Mouse (Mus musculus): ENCODE measurements around the gene Ugt1a10. TPM values are rescaled to one million over a fixed set of nuclear protein-coding genes. Genes with fewer than 3 reads are reported as not detected.
"Not testable (repeated sequence)": the region's sequence is repeated elsewhere in the genome, so short reads cannot be mapped to it uniquely, and the experiment has no call there.

The Ugt1a10 gene
- polyA plus RNA-seq, 2 experiments, result not detected

GRCm38 (mm10) chr1:88081670-88082069 lies 26.5 kb downstream of the Ugt1a10 start:
- Histone ChIP-seq H3K9ac (replicated peaks) (no peak overlapping the region), H3K27me3 (ENCODE audit: control insufficient read depth, insufficient read depth, low read length) (no peaks in the 10 kb centered on the region), H3K9me3 (ENCODE audit: control insufficient read depth, low read length) (no peaks in the 10 kb centered on the region), H3K4me3 (ENCODE audit: insufficient read depth in 1 of 2, low read depth in 2 of 2, low read length in 2 of 2) (no peak overlapping the region), H3K27ac (no peak overlapping the region), H3K4me1 (replicated peaks; ENCODE audit: control insufficient read depth in 2 of 2, insufficient read depth in 2 of 2, low read length in 1 of 2) (no peaks in the 10 kb centered on the region), H3K36me3 (replicated peaks; ENCODE audit: control insufficient read depth, insufficient read depth, low read depth) (no peaks in the 10 kb centered on the region), H3K4me2 (ENCODE audit: low read depth) (no peak overlapping the region)
- WGBS (ENCODE audit: insufficient replicate concordance), result 39% methylated on average over 1 of the region's 1 CpGs
- TF ChIP-seq CTCF (IDR thresholded peaks at IDR 0.05; ENCODE audit: low read depth) (no peak), EP300 (IDR thresholded peaks at IDR 0.05; ENCODE audit: low read depth) (no peak)
- no peak for ATAC-seq (ENCODE audit: insufficient read depth)
- no peak for DNase-seq (ENCODE audit: low read depth in 3 of 3, low spot score in 3 of 3)

GRCm38 (mm10) chr1:88086125-88086524 lies 30.9 kb downstream of the Ugt1a10 start:
- no peak overlapping the region for H3K27ac ChIP-seq
- H3K9ac ChIP-seq (replicated peaks), result no peak overlapping the region
- no peak for DNase-seq (ENCODE audit: low read depth in 3 of 3, low spot score in 3 of 3)
- no peak for ATAC-seq (ENCODE audit: insufficient read depth)
- H3K27me3 ChIP-seq (ENCODE audit: control insufficient read depth, insufficient read depth, low read length), result no peaks in the 10 kb centered on the region
- no peaks in the 10 kb centered on the region for H3K9me3 ChIP-seq (ENCODE audit: control insufficient read depth, low read length)
- no peaks in the 10 kb centered on the region for H3K36me3 ChIP-seq (replicated peaks; ENCODE audit: control insufficient read depth, insufficient read depth, low read depth)
- TF ChIP-seq EP300 (IDR thresholded peaks at IDR 0.05; ENCODE audit: low read depth), result no peak
- no peak for TF ChIP-seq CTCF (IDR thresholded peaks at IDR 0.05; ENCODE audit: low read depth)
- 36% methylated on average over 1 of the region's 1 CpGs for WGBS (ENCODE audit: insufficient replicate concordance)
- no peak overlapping the region for H3K4me3 ChIP-seq (ENCODE audit: insufficient read depth in 1 of 2, low read depth in 2 of 2, low read length in 2 of 2)
- H3K4me1 ChIP-seq (replicated peaks; ENCODE audit: control insufficient read depth in 2 of 2, insufficient read depth in 2 of 2, low read length in 1 of 2), result no peaks in the 10 kb centered on the region
- no peak overlapping the region for H3K4me2 ChIP-seq (ENCODE audit: low read depth)

GRCm38 (mm10) chr1:88087513-88087912 lies 32.3 kb downstream of the Ugt1a10 start, which contains the start of gene Ugt1a8:
TSS of gene Ugt1a8 (plus strand) at chr1:88087813.
- Histone ChIP-seq H3K4me2 (ENCODE audit: low read depth) (no peak within 1 kb of the TSS), H3K9ac (replicated peaks) (no peak within 1 kb of the TSS), H3K36me3 (replicated peaks; ENCODE audit: control insufficient read depth, insufficient read depth, low read depth) (no peaks in the 10 kb centered on the region), H3K27me3 (ENCODE audit: control insufficient read depth, insufficient read depth, low read length) (no peaks in the 10 kb centered on the region), H3K4me1 (replicated peaks; ENCODE audit: control insufficient read depth in 2 of 2, insufficient read depth in 2 of 2, low read length in 1 of 2) (no peaks in the 10 kb centered on the region), H3K4me3 (ENCODE audit: insufficient read depth in 1 of 2, low read depth in 2 of 2, low read length in 2 of 2) (no peak within 1 kb of the TSS), H3K27ac (no peak within 1 kb of the TSS), H3K9me3 (ENCODE audit: control insufficient read depth, low read length) (no peaks in the 10 kb centered on the region)
- WGBS (ENCODE audit: insufficient replicate concordance), result 49% methylated on average over 3 of the region's 3 CpGs
- no peak for TF ChIP-seq EP300 (IDR thresholded peaks at IDR 0.05; ENCODE audit: low read depth)
- TF ChIP-seq CTCF (IDR thresholded peaks at IDR 0.05; ENCODE audit: low read depth), result no peak
- DNase-seq (ENCODE audit: low read depth in 3 of 3, low spot score in 3 of 3), result no peak
- no peak for ATAC-seq (ENCODE audit: insufficient read depth)

GRCm38 (mm10) chr1:88092341-88092740 lies 37.2 kb downstream of the Ugt1a10 start:
- Histone ChIP-seq H3K4me2 (ENCODE audit: low read depth) (no peak overlapping the region), H3K4me1 (replicated peaks; ENCODE audit: control insufficient read depth in 2 of 2, insufficient read depth in 2 of 2, low read length in 1 of 2) (no peaks in the 10 kb centered on the region), H3K36me3 (replicated peaks; ENCODE audit: control insufficient read depth, insufficient read depth, low read depth) (no peaks in the 10 kb centered on the region), H3K9me3 (ENCODE audit: control insufficient read depth, low read length) (no peaks in the 10 kb centered on the region), H3K27ac (no peak overlapping the region), H3K9ac (replicated peaks) (no peak overlapping the region), H3K27me3 (ENCODE audit: control insufficient read depth, insufficient read depth, low read length) (no peaks in the 10 kb centered on the region), H3K4me3 (ENCODE audit: insufficient read depth in 1 of 2, low read depth in 2 of 2, low read length in 2 of 2) (no peak overlapping the region)
- ATAC-seq (ENCODE audit: insufficient read depth) (no peak), DNase-seq (ENCODE audit: low read depth in 3 of 3, low spot score in 3 of 3) (no peak)
- TF ChIP-seq CTCF (IDR thresholded peaks at IDR 0.05; ENCODE audit: low read depth), result no peak
- no peak for TF ChIP-seq EP300 (IDR thresholded peaks at IDR 0.05; ENCODE audit: low read depth)

- H3K9me3 ChIP-seq (ENCODE audit: control insufficient read depth, low read length); H3K9ac ChIP-seq (replicated peaks); H3K4me3 ChIP-seq (ENCODE audit: insufficient read depth in 1 of 2, low read depth in 2 of 2, low read length in 2 of 2); ATAC-seq (ENCODE audit: insufficient read depth); H3K27me3 ChIP-seq (ENCODE audit: control insufficient read depth, insufficient read depth, low read length); H3K4me2 ChIP-seq (ENCODE audit: low read depth); H3K4me1 ChIP-seq (replicated peaks; ENCODE audit: control insufficient read depth in 2 of 2, insufficient read depth in 2 of 2, low read length in 1 of 2); H3K27ac ChIP-seq; DNase-seq (ENCODE audit: low read depth in 3 of 3, low spot score in 3 of 3); H3K36me3 ChIP-seq (replicated peaks; ENCODE audit: control insufficient read depth, insufficient read depth, low read depth): not testable (repeated sequence)
- 31% methylated on average over 3 of the region's 3 CpGs for WGBS (ENCODE audit: insufficient replicate concordance)
- peak; percentile 57 for TF ChIP-seq CTCF (IDR thresholded peaks at IDR 0.05; ENCODE audit: low read depth)
These were observed 39.1 kb downstream of the Ugt1a10 start for GRCm38 (mm10) chr1:88094270-88094676.
